9 mouse cellular contexts compared by ENCODE assay signal in the genomic region with DNA sequence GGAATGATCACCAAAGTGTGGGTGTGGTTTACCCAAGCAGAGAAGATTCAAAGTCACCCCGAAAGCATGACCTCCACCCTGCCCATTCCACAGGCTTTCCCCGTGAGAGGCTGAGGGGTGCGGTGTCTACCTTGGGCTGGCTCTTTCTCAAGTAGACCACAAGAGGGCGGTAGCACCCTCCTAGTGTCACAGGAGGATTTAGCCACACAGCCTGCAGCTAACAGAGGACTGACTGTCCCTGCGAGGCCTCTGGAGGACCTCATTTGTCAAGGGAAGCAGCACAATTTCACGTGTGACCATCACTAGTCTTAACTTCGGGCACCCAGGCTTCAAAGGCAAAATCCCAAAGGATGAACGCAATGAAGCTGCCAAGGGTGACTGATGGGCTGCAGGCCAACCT. TPM values are rescaled to one million over a fixed set of nuclear protein-coding genes. Genes with fewer than 3 reads are reported as not detected.
DNase-seq lines count a peak whose midpoint lies in the region; ATAC-seq lines count a peak whose summit lies in the region.
"Had no signal": no experiment of that assay in that cellular context is flagged by ENCODE, and none has a peak within 500 bp of the region (broad histone marks: within the 10 kb centered on the region; RNA-seq: fewer than 3 reads in every experiment).

No protein-coding gene starts in this region.

- H3K27me3 ChIP-seq in heart, embryonic 10.5 days (ENCODE audit: insufficient read depth, poor library complexity, severe bottlenecking): peaks cover 30% of the 10 kb centered on the region
- H3K27me3 ChIP-seq in liver, embryonic 12.5 days (replicated peaks): peaks cover 50% of the 10 kb centered on the region

- H3K9me3 ChIP-seq in heart, embryonic 10.5 days: no peaks in the 10 kb centered on the region
- no peaks in the 10 kb centered on the region for H3K9me3 ChIP-seq in liver, embryonic 12.5 days (replicated peaks)
- H3K9me3 ChIP-seq: embryonic facial prominence, embryonic 12.5 days had no signal

- H3K9ac ChIP-seq in liver, embryonic 12.5 days: no peak overlapping the region
- H3K9ac ChIP-seq: embryonic facial prominence, embryonic 12.5 days had no signal

- H3K4me3 ChIP-seq in heart, embryonic 10.5 days: no peak overlapping the region
- H3K4me3 ChIP-seq in liver, embryonic 12.5 days: no peak overlapping the region
- H3K4me3 ChIP-seq: embryonic facial prominence, embryonic 12.5 days had no signal

- no peak overlapping the region for H3K4me2 ChIP-seq in liver, embryonic 12.5 days
- H3K4me2 ChIP-seq: embryonic facial prominence, embryonic 12.5 days had no signal

- no peak overlapping the region for H3K27ac ChIP-seq in heart, embryonic 10.5 days
- no peak overlapping the region for H3K27ac ChIP-seq in liver, embryonic 12.5 days
- H3K27ac ChIP-seq: embryonic facial prominence, embryonic 12.5 days had no signal

- WGBS in heart, embryonic 10.5 days: 10% methylated on average over 8 of the region's 8 CpGs
- 7% methylated on average over 8 of the region's 8 CpGs for WGBS in liver, embryonic 12.5 days (ENCODE audit: insufficient replicate concordance)

- peaks cover 36% of the 10 kb centered on the region for H3K4me1 ChIP-seq in heart, embryonic 10.5 days
- no peaks in the 10 kb centered on the region for H3K4me1 ChIP-seq in liver, embryonic 12.5 days
- H3K4me1 ChIP-seq: embryonic facial prominence, embryonic 12.5 days had no signal

- no peaks in the 10 kb centered on the region for H3K36me3 ChIP-seq in heart, embryonic 10.5 days
- no peaks in the 10 kb centered on the region for H3K36me3 ChIP-seq in liver, embryonic 12.5 days
- H3K36me3 ChIP-seq: embryonic facial prominence, embryonic 12.5 days had no signal

- peak; percentile 51 for DNase-seq in B cell, adult 2 months
- DNase-seq in adrenal gland, adult 18-20 months (ENCODE audit: low spot score in 2 of 2): peak; percentile 43 to 54
- DNase-seq in embryo, embryonic 11 days: peak; percentile 83
- peak; percentile 91 for DNase-seq in heart, embryonic 10.5 days (ENCODE audit: low spot score)
- peak; percentile 66 for DNase-seq in kidney, adult 9 months
- DNase-seq in natural killer cell, adult 2 months (ENCODE audit: low spot score in 2 of 2): peak; percentile 52 to 57
- peak; percentile 32 for DNase-seq in testis, postnatal 14 days (ENCODE audit: low spot score)

- peak; percentile 59 for ATAC-seq in liver, embryonic 12.5 days

RNA-seq across cellular contexts. Expression of gene Fahd2a, which starts 17.9 kb away (rescaled TPM):
- total RNA-seq in adrenal gland, adult 18-20 months (2021): 10 to 100 TPM; 46.4 to 48.2 TPM
- 24.5 and 27.8 TPM in 2 replicates for polyA plus RNA-seq in heart, embryonic 10.5 days (2016; fragmentation: Nextera tagmentation; extraction: Ambion mirVana)
- polyA plus RNA-seq in liver, embryonic 12.5 days (2016; fragmentation: Nextera tagmentation; extraction: Ambion mirVana): 17.2 and 17.5 TPM in 2 replicates

RNA-seq across cellular contexts. Expression of gene Gpat2, which starts 37.3 kb away (rescaled TPM):
- total RNA-seq in adrenal gland, adult 18-20 months (2021): under 1 TPM in 1 of 2 experiments, not detected in 1; 0.19 TPM
- 0.28 and 0.71 TPM in 2 replicates for polyA plus RNA-seq in heart, embryonic 10.5 days (2016; fragmentation: Nextera tagmentation; extraction: Ambion mirVana)
- 0.37 and 0.49 TPM in 2 replicates for polyA plus RNA-seq in liver, embryonic 12.5 days (2016; fragmentation: Nextera tagmentation; extraction: Ambion mirVana)

RNA-seq across cellular contexts. Expression of gene Kcnip3, which starts 59.6 kb away (rescaled TPM):
- total RNA-seq in adrenal gland, adult 18-20 months (2021): 1 to 10 TPM; 5.3 to 6.0 TPM
- 1.7 and 2.1 TPM in 2 replicates for polyA plus RNA-seq in heart, embryonic 10.5 days (2016; fragmentation: Nextera tagmentation; extraction: Ambion mirVana)
- 0.70 and 0.72 TPM in 2 replicates for polyA plus RNA-seq in liver, embryonic 12.5 days (2016; fragmentation: Nextera tagmentation; extraction: Ambion mirVana)

Comparison
In these comparisons a context has a peak if more than half of its experiments do, and no peak if none do; other contexts are left out.
1. DNase-seq: peak in every context shown above with its lines; median percentile 91 in heart, embryonic 10.5 days; 83 in embryo, embryonic 11 days; 66 in kidney, adult 9 months; 54 in natural killer cell, adult 2 months; 51 in B cell, adult 2 months; 48 in adrenal gland, adult 18-20 months; 32 in testis, postnatal 14 days.